Mouse (Mus musculus) lung, postnatal 0 days (tissue): ENCODE results near the gene Fsd2.

Source experiments
- CTCF ChIP-seq: IDR thresholded peaks from 2 replicates; pipeline ENCODE4 v1.5.1; 2016; ENCODE audit warnings: antibody characterized with exemption, mild to moderate bottlenecking
- EP300 ChIP-seq: IDR thresholded peaks from 2 replicates; pipeline ENCODE4 v1.6.1; 2016; ENCODE audit warnings: antibody characterized with exemption, mild to moderate bottlenecking, control low read depth

GRCm38 (mm10) chr7:81566332-81566731 is 412 bp downstream of the Fsd2 start:
- no peak for TF ChIP-seq CTCF
- TF ChIP-seq EP300, result no peak
